Mouse (Mus musculus) heart, postnatal 0 days (tissue): ENCODE data around the gene 5730596B20Rik. TPM values are rescaled to one million over a fixed set of nuclear protein-coding genes. Genes with fewer than 3 reads are reported as not detected.

Experiments
- ATAC-seq: fragments of 200-750 bp; cut with Nextera tagmentation; 2 replicates; pipeline ENCODE4 v1.8.0; 2017; ENCODE audit warnings: low read depth, moderate number of reproducible peaks, moderate library complexity; ENCODE audit not compliant: insufficient read depth
- DNase-seq: peaks from one replicate; pipeline ENCODE4 v3.0.0-alpha.2; 2016; ENCODE audit warnings: low spot score
- H3K27ac ChIP-seq: fragments of 300-500 bp; sonication (generic); 2 replicates; pipeline ENCODE4 v1.5.1; 2014; ENCODE audit warnings: low read depth, mild to moderate bottlenecking
- H3K27me3 ChIP-seq: fragments of 300-500 bp; sonication (generic); 2 replicates; pipeline ENCODE4 v1.6.1; 2014; ENCODE audit warnings: low read length, mixed read lengths; ENCODE audit not compliant: control insufficient read depth, insufficient read depth
- H3K36me3 ChIP-seq: fragments of 300-500 bp; sonication (generic); replicated peaks from 2 replicates; pipeline ENCODE4 v1.6.1; 2014; ENCODE audit warnings: low read length, mixed read lengths; ENCODE audit not compliant: control insufficient read depth, insufficient read depth
- H3K4me1 ChIP-seq: fragments of 300-500 bp; sonication (generic); 2 replicates; pipeline ENCODE4 v1.6.1; 2014; ENCODE audit warnings: antibody characterized with exemption; ENCODE audit not compliant: control insufficient read depth, insufficient read depth
- H3K4me2 ChIP-seq: fragments of 300-500 bp; sonication (generic); 2 replicates; pipeline ENCODE4 v1.6.1; 2014; ENCODE audit warnings: low read depth, mild to moderate bottlenecking, low read length, moderate library complexity
- H3K4me3 ChIP-seq: fragments of 300-500 bp; sonication (generic); 2 replicates; pipeline ENCODE4 v1.5.1; 2014; ENCODE audit warnings: low read depth, low read length
- H3K9ac ChIP-seq: fragments of 300-500 bp; sonication (generic); replicated peaks from 2 replicates; pipeline ENCODE4 v1.6.1; 2014; ENCODE audit warnings: low read depth, low read length, mixed read lengths
- H3K9me3 ChIP-seq: fragments of 300-500 bp; sonication (generic); replicated peaks from 2 replicates; pipeline ENCODE4 v1.6.1; 2016; ENCODE audit warnings: low read length; ENCODE audit not compliant: control insufficient read depth
- CTCF ChIP-seq: IDR thresholded peaks from 2 replicates; pipeline ENCODE4 v1.5.1; 2016; ENCODE audit warnings: antibody characterized with exemption, control low read depth, low read depth
- EP300 ChIP-seq: IDR thresholded peaks from 2 replicates; pipeline ENCODE4 v1.6.1; 2016; ENCODE audit warnings: antibody characterized with exemption, low read depth
- WGBS: fragments of 180-500 bp; shearing (Covaris S2); extraction: QIAGEN DNeasy Blood & Tissue Kit; methylation state at CpG from one replicate; pipeline ENCODE4 v1.1.7; 2014; 5-methylcytosine and 5-hydroxymethylcytosine counted together
- polyA plus RNA-seq: library from polyadenylated mRNA; unstranded; fragments of >200 nt; fragmentation: Nextera tagmentation; extraction: Ambion mirVana; gene quantifications from 2 replicates; pipeline ENCODE4 v1.2.1, GENCODE M21; 2015
- total RNA-seq: library from RNA; depleted of rRNA; stranded (reverse); fragments of >200 nt; gene quantifications from 2 replicates; pipeline ENCODE4 v1.2.3, GENCODE M21; 2014; ENCODE audit warnings: low replicate concordance

Gene 5730596B20Rik
- total and polyA plus RNA-seq, 2 experiments from 2014 or later = 0.03 to 0.84 TPM

- Histone ChIP-seq H3K4me3 (no peak overlapping the region), H3K27me3 (peaks cover 100% of the 10 kb centered on the region), H3K36me3 (no peaks in the 10 kb centered on the region), H3K27ac (no peak overlapping the region), H3K9me3 (no peaks in the 10 kb centered on the region), H3K4me1 (no peaks in the 10 kb centered on the region), H3K9ac (no peak overlapping the region), H3K4me2 (no peak overlapping the region)
- ATAC-seq = no peak
- no peak for DNase-seq
- no peak for TF ChIP-seq CTCF
- TF ChIP-seq EP300 = no peak
- 14% methylated on average over 14 of the region's 14 CpGs for WGBS
Measured at GRCm38 (mm10) chr6:52218643-52219215, 41.4 kb downstream of the 5730596B20Rik start.

GRCm38 (mm10) chr6:52219234-52219942, 42.1 kb downstream of the 5730596B20Rik start:
- Histone ChIP-seq H3K4me2 (no peak overlapping the region), H3K27me3 (peaks cover 100% of the 10 kb centered on the region), H3K9ac (no peak overlapping the region), H3K9me3 (no peaks in the 10 kb centered on the region), H3K4me3 (no peak overlapping the region), H3K36me3 (no peaks in the 10 kb centered on the region), H3K4me1 (no peaks in the 10 kb centered on the region), H3K27ac (no peak overlapping the region)
- ATAC-seq (no peak), DNase-seq (no peak)
- WGBS = 43% methylated on average over 9 of the region's 9 CpGs
- TF ChIP-seq CTCF (no peak), EP300 (no peak)

GRCm38 (mm10) chr6:52220003-52220864, 42.9 kb downstream of the 5730596B20Rik start:
- Histone ChIP-seq H3K36me3 (no peaks in the 10 kb centered on the region), H3K9me3 (no peaks in the 10 kb centered on the region), H3K9ac (no peak overlapping the region), H3K27ac (no peak overlapping the region), H3K4me3 (no peak overlapping the region), H3K4me2 (no peak overlapping the region), H3K4me1 (no peaks in the 10 kb centered on the region), H3K27me3 (peaks cover 100% of the 10 kb centered on the region)
- TF ChIP-seq EP300 = no peak
- no peak for TF ChIP-seq CTCF
- 28% methylated on average over 32 of the region's 32 CpGs for WGBS
- ATAC-seq (no peak), DNase-seq (no peak)

GRCm38 (mm10) chr6:52220865-52221310, 43.6 kb downstream of the 5730596B20Rik start:
- no peaks in the 10 kb centered on the region for H3K4me1 ChIP-seq
- no peak for TF ChIP-seq CTCF
- TF ChIP-seq EP300 = no peak
- H3K9me3 ChIP-seq = no peaks in the 10 kb centered on the region
- H3K4me2 ChIP-seq = peak overlapping the region; percentile 70
- peaks cover 100% of the 10 kb centered on the region for H3K27me3 ChIP-seq
- ATAC-seq (no peak), DNase-seq (no peak)
- peak overlapping the region; percentile 49 for H3K4me3 ChIP-seq
- H3K27ac ChIP-seq = no peak overlapping the region
- WGBS = 13% methylated on average over 12 of the region's 12 CpGs
- H3K36me3 ChIP-seq = no peaks in the 10 kb centered on the region
- no peak overlapping the region for H3K9ac ChIP-seq

- H3K4me2 ChIP-seq = peak within 1 kb of the TSS; percentile 70
- H3K9me3 ChIP-seq = no peaks in the 10 kb centered on the region
- 1% methylated on average over 46 of the region's 46 CpGs for WGBS
- H3K36me3 ChIP-seq = no peaks in the 10 kb centered on the region
- peaks cover 100% of the 10 kb centered on the region for H3K27me3 ChIP-seq
- H3K9ac ChIP-seq = no peak within 1 kb of the TSS
- H3K27ac ChIP-seq = no peak within 1 kb of the TSS
- no peak for TF ChIP-seq EP300
- peak; percentile 91 for TF ChIP-seq CTCF
- ATAC-seq = peak; percentile 73
- peak; percentile 73 for DNase-seq
- H3K4me3 ChIP-seq = peak within 1 kb of the TSS; percentile 49
- H3K4me1 ChIP-seq = no peaks in the 10 kb centered on the region
Measured at GRCm38 (mm10) chr6:52221337-52221992, 44.2 kb downstream of the 5730596B20Rik start, which contains the start of gene Hoxa7. Gene Hoxa7, minus strand, starts transcription at chr6:52221854.
